8 mouse cellular contexts compared by ENCODE assay signal in the genomic region with DNA sequence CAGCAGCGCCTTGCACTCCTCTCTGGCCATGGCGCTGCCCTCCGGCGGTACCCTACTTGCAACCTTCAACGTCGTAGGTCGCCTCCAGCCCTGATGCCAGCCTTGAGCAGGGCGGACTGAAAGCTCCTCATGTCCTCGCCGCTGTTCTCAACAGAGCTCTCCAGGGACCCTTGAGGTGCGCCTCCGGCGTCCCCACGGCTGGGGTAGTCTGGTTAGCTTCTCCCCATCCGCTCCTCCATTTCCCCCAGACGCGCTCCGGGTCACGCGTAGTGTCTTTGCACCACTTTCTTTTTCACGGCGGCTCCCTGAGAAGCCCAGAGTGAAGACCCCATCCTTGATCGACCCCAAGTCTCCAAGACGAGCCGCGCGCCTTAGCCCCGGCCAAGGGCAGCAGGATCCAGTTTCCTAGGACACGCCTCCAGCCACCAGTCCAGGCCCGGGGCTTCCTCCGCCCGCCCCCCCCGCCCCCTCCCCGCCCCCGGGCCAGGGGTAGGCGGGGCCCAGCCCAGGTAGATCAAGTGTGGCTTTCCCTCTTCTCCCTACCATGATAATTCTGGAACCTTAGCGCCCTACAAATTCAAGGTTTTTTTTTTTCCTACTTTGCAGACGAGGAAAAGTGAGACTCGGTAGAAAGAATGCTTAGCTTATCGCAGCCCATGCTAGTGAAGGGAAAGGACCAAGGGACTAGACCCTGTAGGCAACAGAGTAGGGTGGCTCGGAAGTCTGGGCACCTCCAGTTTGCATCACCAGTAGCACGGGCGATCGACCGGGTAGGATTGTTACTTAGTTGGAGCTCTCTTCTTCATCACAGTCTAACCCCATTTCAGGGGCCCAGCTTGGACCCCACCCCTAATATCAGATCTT. TPM values are rescaled to one million over a fixed set of nuclear protein-coding genes. Genes with fewer than 3 reads are reported as not detected.
DNase-seq lines count a peak whose midpoint lies in the region; ATAC-seq and TF ChIP-seq lines count a peak whose summit lies in the region.

A gene (minus strand): TSS at position 392 of the 864 bp plus-strand sequence.

- peak; percentile 79 for ATAC-seq in limb, embryonic 14.5 days (ENCODE audit: low FRiP score, low read depth)
- peak; percentile 78 for ATAC-seq in midbrain, embryonic 13.5 days
- ATAC-seq in stomach, embryonic 15.5 days (ENCODE audit: insufficient read depth, low FRiP score, low read depth), result peak; percentile 83
- no peak for ATAC-seq in monocyte, adult 5-6 weeks (replicated peaks; ENCODE audit: insufficient number of reproducible peaks, low FRiP score, low TSS enrichment, poor library complexity, severe bottlenecking)

- H3K27ac ChIP-seq in forebrain, embryonic 10.5 days, result peak within 1 kb of the TSS; percentile 85
- peak within 1 kb of the TSS; percentile 91 for H3K27ac ChIP-seq in hindbrain, embryonic 10.5 days
- H3K27ac ChIP-seq in limb, embryonic 14.5 days (replicated peaks; ENCODE audit: low read depth, low read length), result peak within 1 kb of the TSS; percentile 74
- H3K27ac ChIP-seq in midbrain, embryonic 13.5 days, result peak within 1 kb of the TSS; percentile 35; the same call in 1 of the 2 replicates
- H3K27ac ChIP-seq in stomach, embryonic 15.5 days, result peak within 1 kb of the TSS; percentile 65

- no peaks in the 10 kb centered on the region for H3K9me3 ChIP-seq in forebrain, embryonic 10.5 days
- no peaks in the 10 kb centered on the region for H3K9me3 ChIP-seq in hindbrain, embryonic 10.5 days
- H3K9me3 ChIP-seq in limb, embryonic 14.5 days (ENCODE audit: control insufficient read depth, low read length), result no peaks in the 10 kb centered on the region
- no peaks in the 10 kb centered on the region for H3K9me3 ChIP-seq in midbrain, embryonic 13.5 days
- no peaks in the 10 kb centered on the region for H3K9me3 ChIP-seq in stomach, embryonic 15.5 days

- peak within 1 kb of the TSS; percentile 85 for H3K9ac ChIP-seq in limb, embryonic 14.5 days (ENCODE audit: low read depth, low read length, severe bottlenecking)
- peak within 1 kb of the TSS; percentile 80 for H3K9ac ChIP-seq in midbrain, embryonic 13.5 days (replicated peaks)
- peak within 1 kb of the TSS; percentile 68 for H3K9ac ChIP-seq in stomach, embryonic 15.5 days

- peaks cover 43% of the 10 kb centered on the region for H3K4me1 ChIP-seq in forebrain, embryonic 10.5 days
- H3K4me1 ChIP-seq in hindbrain, embryonic 10.5 days (replicated peaks), result peaks cover 43% of the 10 kb centered on the region
- peaks cover 36% of the 10 kb centered on the region for H3K4me1 ChIP-seq in limb, embryonic 14.5 days (ENCODE audit: control insufficient read depth, insufficient read depth, low read length)
- H3K4me1 ChIP-seq in midbrain, embryonic 13.5 days (replicated peaks), result peaks cover 28% of the 10 kb centered on the region
- peaks cover 28% of the 10 kb centered on the region for H3K4me1 ChIP-seq in stomach, embryonic 15.5 days

- H3K4me3 ChIP-seq in forebrain, embryonic 10.5 days, result peak within 1 kb of the TSS; percentile 83
- H3K4me3 ChIP-seq in hindbrain, embryonic 10.5 days, result peak within 1 kb of the TSS; percentile 95
- H3K4me3 ChIP-seq in limb, embryonic 14.5 days (replicated peaks; ENCODE audit: low read length), result peak within 1 kb of the TSS; percentile 90
- H3K4me3 ChIP-seq in midbrain, embryonic 13.5 days (replicated peaks), result peak within 1 kb of the TSS; percentile 75
- H3K4me3 ChIP-seq in stomach, embryonic 15.5 days (replicated peaks), result peak within 1 kb of the TSS; percentile 84

- peaks cover 38% of the 10 kb centered on the region for H3K27me3 ChIP-seq in forebrain, embryonic 10.5 days (ENCODE audit: poor library complexity, severe bottlenecking)
- H3K27me3 ChIP-seq in hindbrain, embryonic 10.5 days (ENCODE audit: insufficient read depth, poor library complexity, severe bottlenecking), result peaks cover 46% of the 10 kb centered on the region
- peaks cover 35% of the 10 kb centered on the region for H3K27me3 ChIP-seq in limb, embryonic 14.5 days (ENCODE audit: control insufficient read depth, insufficient read depth, low read length)
- peaks cover 37% of the 10 kb centered on the region for H3K27me3 ChIP-seq in midbrain, embryonic 13.5 days
- H3K27me3 ChIP-seq in stomach, embryonic 15.5 days (replicated peaks), result peaks cover 21% of the 10 kb centered on the region

- WGBS in forebrain, embryonic 10.5 days, result under 1% methylated on average over 45 of the region's 45 CpGs
- WGBS in hindbrain, embryonic 10.5 days, result under 1% methylated on average over 45 of the region's 45 CpGs
- WGBS in limb, embryonic 14.5 days, result 0% methylated on average over 40 of the region's 45 CpGs
- under 1% methylated on average over 45 of the region's 45 CpGs for WGBS in midbrain, embryonic 13.5 days
- WGBS in stomach, embryonic 15.5 days, result under 1% methylated on average over 45 of the region's 45 CpGs

- peak; percentile 27 to 43 for DNase-seq in CD8-positive naive resting alpha-beta T cell, adult 2 months (ENCODE audit: low read depth in 2 of 2, low spot score in 2 of 2)
- DNase-seq in adrenal gland, postnatal 14 days, result peak; percentile 53
- DNase-seq in forebrain, embryonic 10.5 days (ENCODE audit: extremely low spot score, low spot score), result peak; percentile 78
- DNase-seq in hindbrain, embryonic 10.5 days (ENCODE audit: low spot score), result peak; percentile 78
- peak; percentile 67 for DNase-seq in limb, embryonic 14.5 days (ENCODE audit: low spot score)

- TF ChIP-seq POLR2A in limb, embryonic 14.5 days (IDR thresholded peaks at IDR 0.05; ENCODE audit: borderline replicate concordance, extremely low read depth, insufficient read depth, insufficient read length), result no peak

- no peaks in the 10 kb centered on the region for H3K36me3 ChIP-seq in forebrain, embryonic 10.5 days (replicated peaks)
- no peaks in the 10 kb centered on the region for H3K36me3 ChIP-seq in hindbrain, embryonic 10.5 days
- H3K36me3 ChIP-seq in limb, embryonic 14.5 days (ENCODE audit: control insufficient read depth, insufficient read depth, low read length), result no peaks in the 10 kb centered on the region
- H3K36me3 ChIP-seq in midbrain, embryonic 13.5 days, result no peaks in the 10 kb centered on the region
- H3K36me3 ChIP-seq in stomach, embryonic 15.5 days, result no peaks in the 10 kb centered on the region

- H3K4me2 ChIP-seq in limb, embryonic 14.5 days (replicated peaks; ENCODE audit: low read depth, low read length, severe bottlenecking), result peak within 1 kb of the TSS; percentile 100
- H3K4me2 ChIP-seq in midbrain, embryonic 13.5 days (replicated peaks), result peak within 1 kb of the TSS; percentile 99
- peak within 1 kb of the TSS; percentile 100 for H3K4me2 ChIP-seq in stomach, embryonic 15.5 days

RNA-seq across cellular contexts. Expression of the gene that starts here (rescaled TPM):
- total RNA-seq in adrenal gland, postnatal 14 days (2021), result 0.37 and 0.56 TPM in 2 replicates
- polyA plus RNA-seq in forebrain, embryonic 10.5 days (2016; fragmentation: Nextera tagmentation; extraction: Ambion mirVana), result 0.09 and 0.44 TPM in 2 replicates
- polyA plus RNA-seq in hindbrain, embryonic 10.5 days (2016; fragmentation: Nextera tagmentation; extraction: Ambion mirVana), result 0.18 and 0.26 TPM in 2 replicates
- polyA plus RNA-seq in limb, embryonic 14.5 days (2012; rRNA removed), result 1.4 and 1.5 TPM in 2 replicates
- polyA plus RNA-seq in limb, embryonic 14.5 days (2014; fragmentation: Nextera tagmentation; extraction: Ambion mirVana), result 0.99 and 1.1 TPM in 2 replicates
- 0.05 and 0.13 TPM in 2 replicates for polyA plus RNA-seq in midbrain, embryonic 13.5 days (2015; fragmentation: Nextera tagmentation; extraction: Ambion mirVana)
- 0.08 and 0.14 TPM in 2 replicates for polyA plus RNA-seq in stomach, embryonic 15.5 days (2015; fragmentation: Nextera tagmentation; extraction: Ambion mirVana)
- 0.10 to 0.21 TPM in 2 of 3 replicates, not detected in the other for total RNA-seq in monocyte, adult 5-6 weeks (2017)

Comparison
In these comparisons a context has a peak if more than half of its experiments do, and no peak if none do; other contexts are left out.
1. Peak in DNase-seq in adrenal gland, postnatal 14 days; RNA of the gene not detected or under 1 TPM.
2. Peak in DNase-seq, H3K4me3 ChIP-seq and H3K27ac ChIP-seq in forebrain, embryonic 10.5 days; RNA of the gene not detected or under 1 TPM.
3. Peak in DNase-seq, H3K4me3 ChIP-seq and H3K27ac ChIP-seq in hindbrain, embryonic 10.5 days; RNA of the gene not detected or under 1 TPM.
4. Peak in ATAC-seq, H3K4me3 ChIP-seq, H3K27ac ChIP-seq, H3K9ac ChIP-seq and H3K4me2 ChIP-seq in midbrain, embryonic 13.5 days; RNA of the gene not detected or under 1 TPM.
5. Peak in ATAC-seq, H3K4me3 ChIP-seq, H3K27ac ChIP-seq, H3K9ac ChIP-seq and H3K4me2 ChIP-seq in stomach, embryonic 15.5 days; RNA of the gene not detected or under 1 TPM.
6. H3K27ac ChIP-seq: peak in every context shown above with its lines; median percentile 91 in hindbrain, embryonic 10.5 days; 85 in forebrain, embryonic 10.5 days; 74 in limb, embryonic 14.5 days; 65 in stomach, embryonic 15.5 days; 35 in midbrain, embryonic 13.5 days.